Comparison of ENCODE assay signal across 9 mouse cellular contexts in the genomic region with DNA sequence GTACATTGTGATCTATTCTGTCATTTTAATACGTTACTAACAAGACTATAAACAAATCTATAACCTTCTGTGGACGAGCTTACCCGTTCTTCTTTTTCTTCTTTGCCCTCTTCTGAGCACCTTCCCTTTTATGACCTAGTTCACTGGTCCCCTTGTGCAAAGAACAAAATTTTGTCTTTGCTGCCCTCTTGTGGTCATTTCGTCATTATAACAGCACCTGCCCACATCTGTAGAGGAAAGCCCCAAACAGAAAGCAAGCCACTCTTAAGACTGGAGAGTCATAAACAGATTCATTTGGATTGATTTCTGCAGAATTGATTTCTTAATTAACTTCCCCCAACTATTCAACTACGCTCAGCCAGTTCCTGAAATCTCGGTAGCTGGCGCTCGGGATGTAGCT.
DNase-seq lines count a peak whose midpoint lies in the region; ATAC-seq and TF ChIP-seq lines count a peak whose summit lies in the region.
"Had no signal": no experiment of that assay in that cellular context is flagged by ENCODE, and none has a peak within 500 bp of the region (broad histone marks: within the 10 kb centered on the region; RNA-seq: fewer than 3 reads in every experiment).

No protein-coding gene starts in this region.

- H3K27ac ChIP-seq in gastrocnemius, adult 2 months: no peak overlapping the region
- H3K27ac ChIP-seq: liver, embryonic 15.5 days had no signal

- no peak for DNase-seq in gastrocnemius, adult 2 months
- no peak for DNase-seq in gastrocnemius, postnatal 25 days
- peak; percentile 77 for DNase-seq in CD4-positive, CD25-positive, alpha-beta regulatory T cell, adult 2 months (ENCODE audit: low read depth, low spot score)
- DNase-seq in c-Kit-positive CD71-negative TER-119-negative erythroid progenitor cells, embryonic 14.5 days (ENCODE audit: low read depth): peak; percentile 61
- peak; percentile 59 for DNase-seq in kidney, postnatal 14 days
- DNase-seq in lung, postnatal 14 days: peak; percentile 69
- peak; percentile 22 for DNase-seq in right cerebral cortex, postnatal 4 days

- no peak overlapping the region for H3K4me3 ChIP-seq in gastrocnemius, adult 2 months
- H3K4me3 ChIP-seq: liver, embryonic 15.5 days had no signal

- peak; percentile 64 for TF ChIP-seq CTCF in gastrocnemius, adult 2 months (IDR thresholded peaks at IDR 0.05)

- intact Hi-C loops in gastrocnemius, adult 2 months (cut with DNase I): no loop called here

- peak; percentile 90 for ATAC-seq in frontal cortex, adult (ENCODE audit: low TSS enrichment)

Comparison
In these comparisons a context has a peak if more than half of its experiments do, and no peak if none do; other contexts are left out.
1. DNase-seq: peak in CD4-positive, CD25-positive, alpha-beta regulatory T cell, adult 2 months (single experiment), c-Kit-positive CD71-negative TER-119-negative erythroid progenitor cells, embryonic 14.5 days (single experiment), kidney, postnatal 14 days (single experiment), lung, postnatal 14 days (single experiment) and right cerebral cortex, postnatal 4 days (single experiment); none in gastrocnemius, adult 2 months (single experiment) and gastrocnemius, postnatal 25 days (single experiment).